Mouse (Mus musculus) kidney, adult 2 months (tissue): ENCODE measurements around the gene Mllt10. TPM values are rescaled to one million over a fixed set of nuclear protein-coding genes. Genes with fewer than 3 reads are reported as not detected.

Experiments
- DNase-seq: peaks from one replicate; pipeline ENCODE4 v3.0.0; 2021
- H3K27ac ChIP-seq: fragments of 200-500 bp; 2 replicates; pipeline ENCODE4 v1.5.1; 2012; ENCODE audit warnings: low read depth, low read length, control low read depth, inconsistent platforms; ENCODE audit not compliant: insufficient read depth
- H3K27me3 ChIP-seq: fragments of 200-500 bp; replicated peaks from 2 replicates; pipeline ENCODE4 v1.6.1; 2012; ENCODE audit warnings: mild to moderate bottlenecking, moderate library complexity, low read length, inconsistent platforms; ENCODE audit not compliant: control insufficient read depth, insufficient read depth
- H3K36me3 ChIP-seq: fragments of 200-500 bp; 2 replicates; pipeline ENCODE4 v1.6.1; 2012; ENCODE audit warnings: mild to moderate bottlenecking, moderate library complexity, low read length, inconsistent platforms; ENCODE audit not compliant: control insufficient read depth, insufficient read depth
- H3K4me1 ChIP-seq: fragments of 200-500 bp; 2 replicates; pipeline ENCODE4 v1.6.1; 2011; ENCODE audit warnings: low read length; ENCODE audit not compliant: control insufficient read depth, insufficient read depth
- H3K4me3 ChIP-seq: fragments of 200-500 bp; 2 replicates; pipeline ENCODE4 v1.5.1; 2011; ENCODE audit warnings: mild to moderate bottlenecking, low read depth, low read length, control low read depth; ENCODE audit not compliant: insufficient read depth
- CTCF ChIP-seq: fragments of 200-500 bp; conservative IDR thresholded peaks from 2 replicates; pipeline ENCODE4 v1.5.1; 2011; ENCODE audit warnings: low read depth, mild to moderate bottlenecking, control low read depth, low read length, moderate library complexity, mixed read lengths; ENCODE audit not compliant: insufficient read depth, insufficient read length
- POLR2A ChIP-seq: fragments of 200-500 bp; IDR thresholded peaks from one replicate; pipeline ENCODE4 v1.6.1; 2011; ENCODE audit warnings: low read depth, low read length, control low read depth
- WGBS: fragments of 180-500 bp; shearing (Covaris S2); methylation state at CpG from one replicate; pipeline ENCODE4 v1.1.7; 2018; 5-methylcytosine and 5-hydroxymethylcytosine counted together
- polyA plus RNA-seq: library from polyadenylated mRNA; depleted of rRNA; stranded (reverse); fragments of >200 nt; gene quantifications from 2 replicates; pipeline ENCODE4 v1.2.3, GENCODE M21; 2012

The Mllt10 gene
- polyA plus RNA-seq, 1 experiment = 32.7 TPM

- Histone ChIP-seq H3K4me3 (no peak overlapping the region), H3K27ac (no peak overlapping the region), H3K4me1 (no peaks in the 10 kb centered on the region), H3K36me3 (peaks cover 7% of the 10 kb centered on the region), H3K27me3 (no peaks in the 10 kb centered on the region)
- WGBS = 92% methylated on average over 4 of the region's 4 CpGs
- TF ChIP-seq CTCF (0 out of 2 replicates have a peak, but pooled peaks have one; percentile 14), POLR2A (no peak)
- no peak for DNase-seq
Observed at GRCm38 (mm10) chr2:18202923-18203322, 147.9 kb downstream of the Mllt10 start.

DNA sequence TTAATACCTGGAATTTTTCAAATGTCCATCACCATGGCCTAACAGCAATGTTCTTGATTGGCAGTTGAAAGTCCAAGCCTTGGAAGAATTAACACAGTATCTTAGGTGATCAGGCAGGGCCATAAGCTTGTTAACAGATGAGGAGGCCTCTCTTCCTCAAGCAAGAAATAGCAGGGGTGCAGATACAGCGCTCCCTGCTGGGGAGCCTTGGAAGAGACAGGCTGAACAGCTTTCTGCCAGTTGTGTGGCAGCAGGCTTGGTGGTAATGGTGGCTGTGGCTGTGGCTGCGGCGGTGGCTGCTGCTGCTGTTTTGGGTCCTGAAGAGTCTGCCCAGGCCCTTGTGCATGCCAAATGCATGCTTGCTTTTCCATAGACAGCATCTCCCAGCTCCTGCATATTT lies 150.1 kb downstream of the Mllt10 start:
- Histone ChIP-seq H3K27ac (no peak overlapping the region), H3K4me1 (no peaks in the 10 kb centered on the region), H3K27me3 (no peaks in the 10 kb centered on the region), H3K4me3 (no peak overlapping the region), H3K36me3 (peaks cover 12% of the 10 kb centered on the region)
- DNase-seq = peak; percentile 69
- TF ChIP-seq POLR2A (no peak), CTCF (peak; percentile 73)
- WGBS = 80% methylated on average over 3 of the region's 3 CpGs

GRCm38 (mm10) chr2:18206811-18207210 lies 151.8 kb downstream of the Mllt10 start:
- 76% methylated on average over 10 of the region's 10 CpGs for WGBS

GRCm38 (mm10) chr2:18208578-18208977 lies 153.5 kb downstream of the Mllt10 start:
- no peak for DNase-seq
- H3K27ac ChIP-seq = no peak overlapping the region
- TF ChIP-seq POLR2A (no peak), CTCF (no peak)
- H3K27me3 ChIP-seq = no peaks in the 10 kb centered on the region
- peaks cover 12% of the 10 kb centered on the region for H3K36me3 ChIP-seq
- no peaks in the 10 kb centered on the region for H3K4me1 ChIP-seq
- WGBS = 77% methylated on average over 6 of the region's 6 CpGs
- H3K4me3 ChIP-seq = no peak overlapping the region

More at GRCm38 (mm10) chr2:18206811-18207210, 151.8 kb downstream of the Mllt10 start:
- Histone ChIP-seq H3K27ac (no peak overlapping the region), H3K36me3 (peaks cover 14% of the 10 kb centered on the region), H3K27me3 (no peaks in the 10 kb centered on the region), H3K4me1 (no peaks in the 10 kb centered on the region), H3K4me3 (no peak overlapping the region)
- no peak for DNase-seq
- TF ChIP-seq CTCF (no peak), POLR2A (no peak)

GRCm38 (mm10) chr2:18209211-18209823 lies 154.3 kb downstream of the Mllt10 start:
- DNase-seq = no peak
- 80% methylated on average over 7 of the region's 7 CpGs for WGBS
- Histone ChIP-seq H3K27ac (no peak overlapping the region), H3K36me3 (peaks cover 14% of the 10 kb centered on the region), H3K27me3 (no peaks in the 10 kb centered on the region), H3K4me1 (no peaks in the 10 kb centered on the region), H3K4me3 (no peak overlapping the region)
- no peak for TF ChIP-seq CTCF
- TF ChIP-seq POLR2A = no peak

DNA sequence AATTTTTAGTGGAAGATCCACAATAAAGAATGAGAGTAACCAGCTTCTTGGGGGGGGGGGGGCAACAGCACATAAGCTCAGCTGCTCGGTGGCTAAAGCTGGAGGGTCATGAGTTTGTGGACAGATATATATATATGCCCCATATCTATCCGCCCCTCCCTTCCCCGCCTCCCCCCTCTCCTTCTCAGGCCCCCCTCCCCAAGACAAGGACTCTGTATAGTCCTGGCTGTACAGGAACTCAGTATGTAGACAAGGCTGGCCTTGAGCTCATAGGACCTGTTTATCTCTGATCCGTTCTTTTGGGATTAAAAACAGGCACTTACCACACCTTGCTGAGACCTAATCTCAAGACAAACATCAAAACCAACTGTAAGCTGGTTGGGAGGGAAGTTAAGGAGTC lies 154.9 kb downstream of the Mllt10 start:
- H3K27me3 ChIP-seq = no peaks in the 10 kb centered on the region
- TF ChIP-seq CTCF (no peak), POLR2A (no peak)
- no peak for DNase-seq
- H3K4me1 ChIP-seq = no peaks in the 10 kb centered on the region
- H3K4me3 ChIP-seq = no peak overlapping the region
- 88% methylated on average over 4 of the region's 4 CpGs for WGBS
- peaks cover 12% of the 10 kb centered on the region for H3K36me3 ChIP-seq
- no peak overlapping the region for H3K27ac ChIP-seq

DNA sequence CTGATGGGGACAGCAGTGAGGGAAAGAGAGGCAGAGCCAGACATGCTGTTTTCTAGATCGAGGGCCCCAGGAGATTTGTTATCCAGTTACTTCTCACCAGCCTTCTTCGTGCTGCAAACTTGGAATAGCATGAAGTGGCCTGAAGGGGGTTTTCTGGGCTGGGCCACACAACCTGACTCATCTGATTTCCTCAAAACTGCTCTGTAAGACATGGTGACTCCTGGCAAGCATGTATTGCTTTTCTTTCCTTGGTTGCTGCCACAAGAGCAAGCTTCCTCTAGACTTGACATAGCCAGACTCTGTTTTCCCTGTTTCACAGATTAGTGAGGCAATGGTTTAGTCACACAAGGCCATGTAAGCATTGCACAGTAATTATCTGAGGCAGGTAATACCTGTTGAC lies 159.0 kb downstream of the Mllt10 start:
- TF ChIP-seq POLR2A (no peak), CTCF (no peak)
- no peak for DNase-seq
- 77% methylated on average over 2 of the region's 2 CpGs for WGBS
- no peaks in the 10 kb centered on the region for H3K4me1 ChIP-seq
- H3K27me3 ChIP-seq = no peaks in the 10 kb centered on the region
- H3K27ac ChIP-seq = no peak overlapping the region
- H3K4me3 ChIP-seq = no peak overlapping the region
- peaks cover 7% of the 10 kb centered on the region for H3K36me3 ChIP-seq
